Mouse (Mus musculus) neural tube, embryonic 14.5 days (tissue): ENCODE results near the gene Gm17949. TPM values are rescaled to one million over a fixed set of nuclear protein-coding genes. Genes with fewer than 3 reads are reported as not detected.

ENCODE experiments used
- ATAC-seq: fragments of 200-750 bp; cut with Nextera tagmentation; 2 replicates; pipeline ENCODE4 v1.8.0; 2017; ENCODE audit warnings: low read depth, mild to moderate bottlenecking, moderate TSS enrichment, moderate library complexity
- H3K27ac ChIP-seq: fragments of 300-500 bp; sonication (generic); 2 replicates; pipeline ENCODE4 v1.5.1; 2014; ENCODE audit warnings: low read depth, mild to moderate bottlenecking, control low read depth, low read length, moderate library complexity, mixed read lengths
- H3K27me3 ChIP-seq: fragments of 300-500 bp; sonication (generic); 2 replicates; pipeline ENCODE4 v1.6.1; 2014; ENCODE audit warnings: low read length; ENCODE audit not compliant: control insufficient read depth, insufficient read depth
- H3K36me3 ChIP-seq: fragments of 300-500 bp; sonication (generic); 2 replicates; pipeline ENCODE4 v1.6.1; 2014; ENCODE audit warnings: low read length, mixed read lengths; ENCODE audit not compliant: control insufficient read depth, insufficient read depth
- H3K4me1 ChIP-seq: fragments of 300-500 bp; sonication (generic); 2 replicates; pipeline ENCODE4 v1.6.1; 2014; ENCODE audit warnings: low read length; ENCODE audit not compliant: control insufficient read depth, insufficient read depth
- H3K4me2 ChIP-seq: fragments of 300-500 bp; sonication (generic); 2 replicates; pipeline ENCODE4 v1.6.1; 2014; ENCODE audit warnings: mild to moderate bottlenecking, low read depth, low read length, control low read depth
- H3K4me3 ChIP-seq: fragments of 300-500 bp; sonication (generic); 2 replicates; pipeline ENCODE4 v1.5.1; 2014; ENCODE audit warnings: low read depth, low read length, control low read depth, mixed read lengths
- H3K9ac ChIP-seq: fragments of 300-500 bp; sonication (generic); replicated peaks from 2 replicates; pipeline ENCODE4 v1.6.1; 2014; ENCODE audit warnings: low read depth, mild to moderate bottlenecking, control low read depth, low read length, mixed read lengths
- H3K9me3 ChIP-seq: fragments of 300-500 bp; sonication (generic); 2 replicates; pipeline ENCODE4 v1.6.1; 2016; ENCODE audit warnings: low read length; ENCODE audit not compliant: control insufficient read depth
- WGBS: fragments of 180-500 bp; shearing (Covaris S2); extraction: QIAGEN DNeasy Blood & Tissue Kit; methylation state at CpG from one replicate; pipeline ENCODE4 v1.1.7; 2014; 5-methylcytosine and 5-hydroxymethylcytosine counted together
- polyA plus RNA-seq: library from polyadenylated mRNA; unstranded; fragments of >200 nt; fragmentation: Nextera tagmentation; extraction: Ambion mirVana; gene quantifications from 2 replicates; pipeline ENCODE4 v1.2.1, GENCODE M21; 2014

Gene Gm17949
- polyA plus RNA-seq, 1 experiment from 2014 or later: 0.63 TPM

DNA sequence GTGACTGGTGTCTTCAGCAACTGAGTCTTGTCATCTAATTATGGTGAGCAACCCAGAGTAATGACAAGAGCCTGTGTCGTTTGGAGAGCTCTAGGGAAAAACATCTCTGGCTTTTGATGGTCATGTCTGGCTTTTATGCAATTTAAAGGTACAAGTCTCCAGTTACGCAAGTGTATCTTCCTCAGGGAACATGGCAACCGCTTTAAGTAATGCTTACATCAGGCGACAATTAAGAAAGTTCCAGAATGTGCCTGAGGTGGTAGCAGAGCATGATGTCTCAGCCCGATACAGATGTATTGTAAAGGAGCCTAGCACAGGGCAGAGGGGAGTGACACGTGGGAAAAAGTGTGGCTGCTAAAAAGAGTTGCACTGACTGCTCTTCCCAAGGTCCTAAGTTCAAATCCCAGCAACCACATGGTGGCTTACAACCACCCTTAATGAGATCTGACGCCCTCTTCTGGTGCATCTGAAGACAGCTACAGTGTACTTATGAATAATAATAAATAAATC, 22.3 kb upstream of the Gm17949 start:
- Histone ChIP-seq H3K4me1 (0 out of 2 replicates have a peak, but pooled peaks cover 6% of the 10 kb centered on the region), H3K36me3 (peaks cover 11% of the 10 kb centered on the region), H3K9ac (no peak overlapping the region; the same call in 1 of the 2 replicates), H3K9me3 (no peaks in the 10 kb centered on the region), H3K27me3 (no peaks in the 10 kb centered on the region), H3K4me2 (peak overlapping the region; percentile 80), H3K27ac (no peak overlapping the region), H3K4me3 (peak overlapping the region; percentile 85; the same call in 1 of the 2 replicates)
- ATAC-seq: no peak
- 73% methylated on average over 7 of the region's 7 CpGs for WGBS

DNA sequence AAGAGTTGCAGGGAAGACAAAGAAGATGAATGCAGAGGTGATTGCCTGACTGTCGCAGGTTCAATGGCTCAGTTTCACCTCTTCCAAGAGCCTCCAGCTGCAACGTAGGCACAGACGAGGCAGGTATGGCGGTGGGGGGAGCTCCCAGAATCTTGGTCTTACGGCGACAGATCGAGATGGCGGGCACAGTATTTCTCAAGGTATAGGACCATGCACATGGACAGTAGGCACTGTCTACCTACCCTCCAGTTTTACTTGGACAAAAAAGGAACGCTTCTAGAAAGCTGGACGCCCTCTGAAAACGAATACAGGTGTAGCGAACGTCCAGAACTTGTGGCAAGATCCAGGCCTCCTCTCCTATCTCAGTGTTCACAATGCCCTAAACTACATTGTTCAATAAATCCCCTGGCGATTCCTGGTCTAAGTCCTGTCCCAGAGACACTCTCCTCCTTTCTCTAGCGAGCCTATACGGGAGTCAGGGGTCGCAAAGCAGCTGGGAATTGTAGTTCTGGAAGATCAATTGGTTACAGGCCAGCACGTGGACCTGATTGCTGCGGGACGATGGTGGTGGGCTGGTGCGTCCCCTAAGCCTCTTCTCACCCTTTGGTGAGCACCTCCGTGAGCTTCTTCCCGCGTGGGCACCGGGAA, 21.7 kb upstream of the Gm17949 start:
- WGBS: 4% methylated on average over 25 of the region's 25 CpGs

DNA sequence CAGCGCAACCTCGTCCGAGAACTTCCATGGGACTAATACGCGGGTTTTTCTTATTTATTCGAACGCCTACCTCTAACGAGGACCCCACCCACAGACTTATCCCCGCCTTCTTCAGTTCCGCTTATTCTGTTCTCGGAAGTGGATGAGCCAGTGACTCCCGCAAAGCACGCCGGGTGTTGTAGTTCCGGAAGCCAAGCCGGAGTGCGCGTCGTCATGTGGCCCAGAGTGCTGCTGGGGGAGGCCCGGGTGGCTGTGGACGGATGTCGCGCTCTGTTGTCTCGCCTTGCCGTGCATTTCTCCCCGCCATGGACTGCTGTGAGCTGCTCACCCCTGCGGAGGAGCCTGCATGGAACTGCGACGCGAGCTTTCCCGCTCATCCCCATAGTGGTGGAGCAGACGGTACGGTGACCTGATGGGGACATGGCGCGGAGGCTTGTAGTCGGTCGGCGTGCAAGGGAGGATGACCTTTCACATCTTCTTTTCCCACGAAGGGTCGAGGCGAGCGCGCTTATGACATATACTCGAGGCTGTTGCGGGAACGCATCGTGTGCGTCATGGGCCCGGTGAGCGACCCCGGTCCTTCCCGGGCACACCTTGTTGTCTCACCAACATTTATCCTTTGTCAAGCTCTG, 21.0 kb upstream of the Gm17949 start, which contains the start of gene Clpp:
Gene Clpp (plus strand): TSS at position 191 of the 632 bp plus-strand sequence.
- H3K4me1 ChIP-seq: 0 out of 2 replicates have a peak, but pooled peaks cover 6% of the 10 kb centered on the region
- peak; percentile 97 for ATAC-seq
- peak within 1 kb of the TSS; percentile 80 for H3K4me2 ChIP-seq
- H3K4me3 ChIP-seq: peak within 1 kb of the TSS; percentile 85
- no peaks in the 10 kb centered on the region for H3K9me3 ChIP-seq
- peak within 1 kb of the TSS; percentile 84 for H3K27ac ChIP-seq
- H3K9ac ChIP-seq: peak within 1 kb of the TSS; percentile 73
- 1% methylated on average over 52 of the region's 52 CpGs for WGBS
- H3K36me3 ChIP-seq: peaks cover 20% of the 10 kb centered on the region
- H3K27me3 ChIP-seq: no peaks in the 10 kb centered on the region

More for the DNA sequence above, 21.7 kb upstream of the Gm17949 start:
- peak overlapping the region; percentile 73 for H3K9ac ChIP-seq
- peak overlapping the region; percentile 84 for H3K27ac ChIP-seq
- peak overlapping the region; percentile 85 for H3K4me3 ChIP-seq
- peak overlapping the region; percentile 80 for H3K4me2 ChIP-seq
- H3K27me3 ChIP-seq: no peaks in the 10 kb centered on the region
- H3K9me3 ChIP-seq: no peaks in the 10 kb centered on the region
- peaks cover 16% of the 10 kb centered on the region for H3K36me3 ChIP-seq
- H3K4me1 ChIP-seq: 0 out of 2 replicates have a peak, but pooled peaks cover 6% of the 10 kb centered on the region
- peak; percentile 95 for ATAC-seq

DNA sequence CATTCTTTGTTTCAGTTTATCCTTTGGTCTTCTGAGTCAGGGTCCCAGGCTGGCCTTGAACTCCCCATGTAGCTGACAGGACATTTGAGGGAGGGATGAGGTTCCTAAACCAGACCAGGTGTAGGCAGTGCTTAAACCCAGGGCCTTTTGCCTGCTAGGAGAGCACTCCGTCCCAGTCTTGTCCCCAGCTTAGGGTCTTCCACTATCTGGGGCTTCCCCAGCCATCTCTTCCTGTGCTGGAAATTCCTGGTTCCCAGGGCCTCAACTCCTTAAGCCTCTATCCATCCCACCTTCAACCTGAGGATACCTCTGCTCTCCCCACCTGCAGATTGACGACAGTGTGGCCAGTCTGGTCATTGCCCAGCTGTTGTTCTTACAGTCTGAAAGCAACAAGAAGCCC, 20.3 kb upstream of the Gm17949 start:
- peak overlapping the region; percentile 73 for H3K9ac ChIP-seq
- no peak overlapping the region for H3K27ac ChIP-seq
- no peak for ATAC-seq
- H3K9me3 ChIP-seq: no peaks in the 10 kb centered on the region
- no peaks in the 10 kb centered on the region for H3K27me3 ChIP-seq
- peaks cover 21% of the 10 kb centered on the region for H3K36me3 ChIP-seq
- H3K4me2 ChIP-seq: peak overlapping the region; percentile 80
- peak overlapping the region; percentile 85 for H3K4me3 ChIP-seq
- H3K4me1 ChIP-seq: 0 out of 2 replicates have a peak, but pooled peaks cover 6% of the 10 kb centered on the region
- WGBS: 90% methylated on average over 2 of the region's 2 CpGs

DNA sequence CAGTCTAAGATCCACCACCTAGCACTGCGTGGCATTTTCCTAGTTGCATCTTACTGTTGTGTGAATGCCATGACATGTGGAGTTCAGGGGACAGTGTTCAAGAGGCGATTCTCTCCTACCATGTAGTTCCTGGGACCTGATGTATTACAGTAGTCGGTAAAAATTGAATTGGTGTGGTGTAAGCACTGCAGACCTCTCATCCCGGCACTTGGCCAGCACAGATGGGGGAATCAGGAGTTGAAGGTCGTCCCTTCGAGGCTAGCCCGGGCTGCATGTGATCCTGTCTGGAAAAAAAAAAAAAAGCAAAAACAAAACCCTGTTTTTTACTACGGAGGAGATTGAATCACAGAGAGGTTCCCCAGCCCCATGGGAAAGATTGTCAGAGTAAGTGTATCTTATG, 16.2 kb upstream of the Gm17949 start:
- Histone ChIP-seq H3K27me3 (no peaks in the 10 kb centered on the region), H3K9me3 (no peaks in the 10 kb centered on the region), H3K36me3 (peaks cover 30% of the 10 kb centered on the region), H3K27ac (no peak overlapping the region), H3K4me1 (0 out of 2 replicates have a peak, but pooled peaks cover 10% of the 10 kb centered on the region), H3K4me3 (no peak overlapping the region), H3K4me2 (no peak overlapping the region), H3K9ac (no peak overlapping the region)
- no peak for ATAC-seq
- 93% methylated on average over 8 of the region's 8 CpGs for WGBS

DNA sequence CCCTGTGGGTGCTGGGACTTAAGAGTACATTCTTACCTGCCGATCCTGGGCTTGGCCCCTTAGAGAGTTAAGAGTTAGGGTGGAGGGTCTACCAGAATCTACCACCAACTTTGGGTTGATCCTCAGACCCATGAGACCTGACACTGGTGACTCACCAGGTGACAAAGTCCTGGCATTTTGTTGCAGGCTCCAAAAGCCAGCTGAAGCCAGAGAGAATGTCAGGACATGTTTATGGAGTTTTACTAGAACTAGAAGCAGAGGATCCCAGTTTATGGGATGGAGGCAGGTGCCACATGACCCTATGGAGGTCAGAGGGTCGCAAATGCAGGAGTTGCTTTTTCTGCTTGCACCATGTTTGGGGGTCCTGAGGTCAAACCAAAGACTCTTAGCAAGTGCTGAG, 14.8 kb upstream of the Gm17949 start:
- WGBS: 70% methylated on average over 2 of the region's 2 CpGs
- H3K4me1 ChIP-seq: 0 out of 2 replicates have a peak, but pooled peaks cover 3% of the 10 kb centered on the region
- no peak overlapping the region for H3K9ac ChIP-seq
- H3K27ac ChIP-seq: 0 out of 2 replicates have a peak overlapping the region, but pooled peaks have one; percentile 10
- no peak overlapping the region for H3K4me3 ChIP-seq
- peak overlapping the region; percentile 55; the same call in 1 of the 2 replicates for H3K4me2 ChIP-seq
- H3K36me3 ChIP-seq: peaks cover 30% of the 10 kb centered on the region
- no peak for ATAC-seq
- no peaks in the 10 kb centered on the region for H3K27me3 ChIP-seq
- H3K9me3 ChIP-seq: no peaks in the 10 kb centered on the region

DNA sequence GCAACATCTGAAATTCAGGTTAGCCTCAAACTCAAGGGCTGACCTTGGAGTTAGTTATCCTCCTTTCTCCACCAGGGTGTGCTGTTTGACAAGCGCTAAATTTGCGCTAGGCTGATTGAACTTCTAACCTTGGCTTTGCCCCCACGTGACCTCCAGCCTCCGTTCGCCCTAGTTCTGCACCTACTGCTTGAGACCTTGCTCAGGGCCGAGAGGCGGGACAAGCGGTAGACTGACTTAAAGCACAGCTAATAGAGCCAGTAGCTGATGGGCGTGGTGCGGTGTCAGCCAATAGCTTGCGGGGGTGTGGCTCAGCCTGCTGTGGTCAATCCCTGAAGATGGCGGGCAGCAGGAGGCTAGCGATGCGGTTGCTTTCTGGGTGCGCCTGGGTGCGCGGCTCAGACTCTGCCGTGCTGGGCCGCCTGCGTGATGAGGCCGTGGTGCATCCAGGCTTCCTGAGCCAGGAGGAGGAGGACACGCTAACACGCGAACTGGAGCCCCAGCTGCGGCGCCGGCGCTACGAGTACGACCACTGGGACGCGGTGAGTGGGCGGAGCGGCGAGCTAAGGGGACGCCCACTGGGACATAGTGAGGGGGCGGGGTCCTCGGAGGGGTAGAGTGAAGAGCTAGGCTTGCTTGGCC, 14.1 kb upstream of the Gm17949 start, which contains the start of gene Alkbh7:
Gene Alkbh7 (plus strand): TSS at position 311 of the 639 bp plus-strand sequence.
- Histone ChIP-seq H3K4me3 (peak within 1 kb of the TSS; percentile 78), H3K4me2 (peak within 1 kb of the TSS; percentile 55), H3K9ac (peak within 1 kb of the TSS; percentile 66), H3K27ac (peak within 1 kb of the TSS; percentile 77), H3K36me3 (peaks cover 30% of the 10 kb centered on the region), H3K27me3 (no peaks in the 10 kb centered on the region), H3K4me1 (0 out of 2 replicates have a peak, but pooled peaks cover 3% of the 10 kb centered on the region), H3K9me3 (no peaks in the 10 kb centered on the region)
- under 1% methylated on average over 37 of the region's 38 CpGs for WGBS
- ATAC-seq: peak; percentile 97

DNA sequence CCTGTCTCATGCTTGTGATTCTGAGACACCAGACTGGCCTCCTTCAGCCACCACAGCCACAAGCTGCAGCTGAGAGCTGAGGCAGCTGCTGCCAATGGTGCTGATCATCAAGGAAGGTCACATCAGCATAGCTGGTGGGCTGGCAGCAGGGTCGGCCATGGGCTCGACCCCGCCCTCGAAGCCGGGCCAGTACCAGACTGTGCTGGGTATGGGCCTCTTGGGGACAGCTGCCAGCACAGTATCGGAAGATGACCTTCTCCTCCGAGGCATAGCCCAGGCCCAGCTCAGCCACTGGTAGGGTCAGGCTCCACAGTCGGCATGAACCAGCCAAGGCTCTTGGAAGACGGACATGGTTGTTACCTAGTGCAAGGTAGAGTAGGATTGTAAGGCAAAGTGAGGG, 11.9 kb upstream of the Gm17949 start:
- 0 out of 2 replicates have a peak, but pooled peaks cover 3% of the 10 kb centered on the region for H3K4me1 ChIP-seq
- 91% methylated on average over 9 of the region's 9 CpGs for WGBS
- no peaks in the 10 kb centered on the region for H3K27me3 ChIP-seq
- H3K36me3 ChIP-seq: peaks cover 23% of the 10 kb centered on the region; the same call in 1 of the 2 replicates
- H3K9ac ChIP-seq: no peak overlapping the region
- H3K4me2 ChIP-seq: no peak overlapping the region
- no peaks in the 10 kb centered on the region for H3K9me3 ChIP-seq
- no peak overlapping the region for H3K4me3 ChIP-seq
- ATAC-seq: no peak
- H3K27ac ChIP-seq: no peak overlapping the region
